Comparison of ENCODE assay signal across 9 mouse cellular contexts in genomic region chr8:121694453-121694852, GRCm38 (mm10). TPM values are rescaled to one million over a fixed set of nuclear protein-coding genes. Genes with fewer than 3 reads are reported as not detected.
DNase-seq lines count a peak whose midpoint lies in the region; ATAC-seq lines count a peak whose summit lies in the region.
"Had no signal": no experiment of that assay in that cellular context is flagged by ENCODE, and none has a peak within 500 bp of the region (broad histone marks: within the 10 kb centered on the region; RNA-seq: fewer than 3 reads in every experiment).

No protein-coding gene starts in this region.

- no peak overlapping the region for H3K4me3 ChIP-seq in hindbrain, embryonic 11.5 days (ENCODE audit: low read depth, low read length)
- H3K4me3 ChIP-seq in hindbrain, embryonic 14.5 days (replicated peaks; ENCODE audit: low read length) = no peak overlapping the region
- no peak overlapping the region for H3K4me3 ChIP-seq in hindbrain, embryonic 16.5 days (ENCODE audit: low read length)
- H3K4me3 ChIP-seq: myocyte had no signal

- no peaks in the 10 kb centered on the region for H3K36me3 ChIP-seq in hindbrain, embryonic 11.5 days (ENCODE audit: control insufficient read depth, insufficient read depth, low read length)
- no peaks in the 10 kb centered on the region for H3K36me3 ChIP-seq in hindbrain, embryonic 14.5 days (replicated peaks; ENCODE audit: control insufficient read depth, insufficient read depth)
- no peaks in the 10 kb centered on the region for H3K36me3 ChIP-seq in hindbrain, embryonic 16.5 days (ENCODE audit: control insufficient read depth, insufficient read depth, low read length)

- peaks cover 5% of the 10 kb centered on the region for H3K4me1 ChIP-seq in hindbrain, embryonic 11.5 days (replicated peaks; ENCODE audit: control insufficient read depth, insufficient read depth, low read length)
- H3K4me1 ChIP-seq in hindbrain, embryonic 14.5 days (replicated peaks; ENCODE audit: control insufficient read depth, insufficient read depth, low read length) = peaks cover 17% of the 10 kb centered on the region
- peaks cover 14% of the 10 kb centered on the region for H3K4me1 ChIP-seq in hindbrain, embryonic 16.5 days (ENCODE audit: control insufficient read depth, insufficient read depth, low read depth, low read length)

- no peak overlapping the region for H3K27ac ChIP-seq in hindbrain, embryonic 11.5 days (ENCODE audit: low read depth, low read length)
- H3K27ac ChIP-seq in hindbrain, embryonic 14.5 days = no peak overlapping the region
- no peak overlapping the region for H3K27ac ChIP-seq in hindbrain, embryonic 16.5 days (ENCODE audit: low read depth, low read length)

- H3K4me2 ChIP-seq in hindbrain, embryonic 11.5 days (replicated peaks; ENCODE audit: low read depth, low read length) = no peak overlapping the region
- no peak overlapping the region for H3K4me2 ChIP-seq in hindbrain, embryonic 14.5 days (replicated peaks)
- H3K4me2 ChIP-seq in hindbrain, embryonic 16.5 days (ENCODE audit: low read length) = no peak overlapping the region

- H3K27me3 ChIP-seq in hindbrain, embryonic 11.5 days (ENCODE audit: control insufficient read depth, insufficient read depth, low read length) = no peaks in the 10 kb centered on the region
- no peaks in the 10 kb centered on the region for H3K27me3 ChIP-seq in hindbrain, embryonic 14.5 days (ENCODE audit: control insufficient read depth, insufficient read depth, low read length)
- no peaks in the 10 kb centered on the region for H3K27me3 ChIP-seq in hindbrain, embryonic 16.5 days (replicated peaks; ENCODE audit: control insufficient read depth, insufficient read depth, low read length)

- 56% methylated on average over 4 of the region's 4 CpGs for WGBS in hindbrain, embryonic 11.5 days
- WGBS in hindbrain, embryonic 14.5 days = 57% methylated on average over 4 of the region's 4 CpGs
- 54% methylated on average over 4 of the region's 4 CpGs for WGBS in hindbrain, embryonic 16.5 days

- H3K9ac ChIP-seq in hindbrain, embryonic 11.5 days (ENCODE audit: low read depth, low read length) = no peak overlapping the region
- H3K9ac ChIP-seq in hindbrain, embryonic 14.5 days = no peak overlapping the region
- H3K9ac ChIP-seq in hindbrain, embryonic 16.5 days (ENCODE audit: low read depth, low read length) = no peak overlapping the region

- no peak for ATAC-seq in hindbrain, embryonic 11.5 days (ENCODE audit: low FRiP score)
- ATAC-seq in hindbrain, embryonic 14.5 days (ENCODE audit: low FRiP score) = no peak
- ATAC-seq in hindbrain, embryonic 16.5 days = no peak

- DNase-seq in hindbrain, embryonic 11.5 days (ENCODE audit: low spot score) = peak; percentile 56
- no peak for DNase-seq in hindbrain, embryonic 14.5 days (ENCODE audit: low spot score)
- DNase-seq in urinary bladder, postnatal 14 days (ENCODE audit: low spot score) = peak; percentile 33
- DNase-seq in urinary bladder, postnatal 4 days (ENCODE audit: low spot score in 2 of 2) = no peak
- peak; percentile 82 for DNase-seq in cerebellum, adult 8-10 months
- DNase-seq in kidney, postnatal 25 days = peak; percentile 57 to 70
- DNase-seq in spleen, adult 18-20 months = peak; percentile 17 to 68

- H3K9me3 ChIP-seq in hindbrain, embryonic 11.5 days (ENCODE audit: control insufficient read depth, low read length) = no peaks in the 10 kb centered on the region
- H3K9me3 ChIP-seq in hindbrain, embryonic 14.5 days (ENCODE audit: control insufficient read depth, low read length) = no peaks in the 10 kb centered on the region
- no peaks in the 10 kb centered on the region for H3K9me3 ChIP-seq in hindbrain, embryonic 16.5 days (ENCODE audit: control insufficient read depth, low read length)

RNA-seq across cellular contexts. Expression of gene Jph3, which starts 35.0 kb away (rescaled TPM):
- 11.1 and 11.2 TPM in 2 replicates for polyA plus RNA-seq in hindbrain, embryonic 11.5 days (2014; fragmentation: Nextera tagmentation; extraction: Ambion mirVana)
- polyA plus RNA-seq in hindbrain, embryonic 14.5 days (2014; fragmentation: Nextera tagmentation; extraction: Ambion mirVana) = 90.1 and 93.1 TPM in 2 replicates
- 106 and 118 TPM in 2 replicates for polyA plus RNA-seq in hindbrain, embryonic 16.5 days (2015; fragmentation: Nextera tagmentation; extraction: Ambion mirVana)
- polyA plus RNA-seq: myocyte had no signal

RNA-seq across cellular contexts. Expression of gene Zcchc14, which starts 41.8 kb away (rescaled TPM):
- 25.8 and 30.4 TPM in 2 replicates for polyA plus RNA-seq in hindbrain, embryonic 11.5 days (2014; fragmentation: Nextera tagmentation; extraction: Ambion mirVana)
- polyA plus RNA-seq in hindbrain, embryonic 14.5 days (2014; fragmentation: Nextera tagmentation; extraction: Ambion mirVana) = 33.5 and 35.6 TPM in 2 replicates
- 19.3 and 20.9 TPM in 2 replicates for polyA plus RNA-seq in hindbrain, embryonic 16.5 days (2015; fragmentation: Nextera tagmentation; extraction: Ambion mirVana)

Comparison
In these comparisons a context has a peak if more than half of its experiments do, and no peak if none do; other contexts are left out.
1. DNase-seq: peak in hindbrain, embryonic 11.5 days (single experiment), urinary bladder, postnatal 14 days (single experiment), cerebellum, adult 8-10 months (single experiment), kidney, postnatal 25 days (2 of 2) and spleen, adult 18-20 months (2 of 2); none in hindbrain, embryonic 14.5 days (single experiment) and urinary bladder, postnatal 4 days (0 of 2).